Mouse (Mus musculus) liver (tissue): ENCODE results near the gene Nup214.

Source experiments
- DNase-seq: peaks from one replicate; pipeline ENCODE4 v3.0.0-alpha.2; 2020; ENCODE audit warnings: mixed read lengths

Gene Nup214

DNA sequence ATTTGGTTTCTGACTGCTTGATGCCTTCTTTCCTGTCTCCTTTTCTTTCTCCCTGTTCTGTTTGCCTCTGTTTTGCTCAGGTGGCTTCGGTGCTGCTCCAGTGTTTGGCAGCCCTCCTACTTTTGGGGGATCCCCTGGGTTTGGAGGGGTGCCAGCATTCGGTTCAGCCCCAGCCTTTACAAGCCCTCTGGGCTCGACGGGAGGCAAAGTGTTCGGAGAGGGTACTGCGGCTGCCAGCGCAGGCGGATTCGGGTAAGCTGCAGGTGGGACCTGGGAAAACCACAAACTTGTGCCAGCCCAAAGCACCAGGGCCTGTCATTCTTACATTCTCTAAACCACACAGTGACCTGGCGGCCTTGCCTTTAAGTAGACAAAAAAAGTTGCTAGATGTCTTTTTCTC lies 73.1 kb downstream of the Nup214 start:
- DNase-seq = no peak

DNA sequence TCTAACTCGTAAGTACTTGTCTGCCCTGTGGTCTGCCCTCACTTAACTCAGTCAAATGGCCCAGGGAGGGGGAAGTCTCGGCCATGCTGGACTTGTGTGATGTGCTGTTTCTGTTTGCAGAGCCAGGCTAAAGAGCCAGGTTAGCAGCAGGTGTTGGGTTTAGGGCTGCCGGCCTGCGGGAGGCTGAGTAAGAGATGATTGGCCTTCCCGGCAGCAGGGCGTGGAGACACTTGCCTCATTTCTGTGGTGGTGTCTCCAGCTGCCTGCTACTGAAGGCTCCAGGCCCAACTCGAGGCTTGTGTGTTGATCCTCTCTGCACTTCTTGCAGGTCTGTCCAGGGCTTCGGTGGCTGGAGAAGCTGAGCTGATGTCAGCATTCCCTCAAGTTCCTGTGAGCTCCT lies 77.6 kb downstream of the Nup214 start:
- DNase-seq = no peak

DNA sequence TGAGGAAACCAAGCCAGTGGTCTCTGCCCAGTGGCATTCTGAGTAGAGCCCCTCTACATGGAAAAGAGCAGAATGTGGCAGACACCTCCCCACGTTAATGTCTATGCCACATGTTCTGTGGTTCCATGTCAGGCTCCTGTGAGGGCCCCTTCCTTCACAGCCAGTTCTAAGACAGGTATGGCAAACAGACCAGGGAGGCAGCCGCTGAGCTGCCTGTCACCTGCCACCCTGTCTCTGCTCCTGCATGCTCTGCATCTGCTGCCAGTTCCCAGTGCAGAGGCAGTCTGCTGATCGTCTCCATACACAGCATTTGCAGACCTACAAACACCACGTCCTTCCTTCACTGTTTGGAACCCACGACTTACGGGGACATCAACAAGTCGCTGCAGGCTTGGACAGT lies 78.2 kb downstream of the Nup214 start:
- DNase-seq = no peak

DNA sequence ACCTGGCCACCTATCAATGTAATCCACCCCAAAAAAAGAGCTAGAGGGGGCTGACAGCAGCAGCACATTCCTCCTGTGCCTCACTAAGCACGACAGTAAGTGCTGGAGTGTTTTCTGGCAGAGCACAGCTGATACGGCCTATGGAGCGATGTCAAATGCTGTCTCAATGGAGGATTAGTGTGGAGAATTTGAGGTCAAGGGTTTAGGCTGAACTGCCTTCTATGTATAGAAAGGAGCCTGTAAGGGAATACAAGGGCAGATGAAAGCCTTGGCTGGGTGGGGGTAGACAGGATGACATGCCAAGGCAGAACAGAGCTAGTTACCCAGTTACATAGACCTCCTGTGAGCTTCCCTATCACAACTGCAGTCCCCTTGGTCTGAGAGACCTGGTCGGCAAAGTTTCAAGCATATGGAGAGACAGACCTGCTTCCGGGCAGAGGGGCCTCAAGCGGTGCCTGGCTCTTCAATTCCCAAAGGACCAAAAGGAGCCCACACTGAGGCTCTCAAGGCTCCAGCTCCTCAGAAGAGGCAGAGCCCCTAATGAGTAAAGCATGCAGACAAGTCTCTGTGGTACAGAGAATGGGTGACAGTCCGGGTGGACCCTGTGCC lies 81.2 kb downstream of the Nup214 start:
- no peak for DNase-seq

DNA sequence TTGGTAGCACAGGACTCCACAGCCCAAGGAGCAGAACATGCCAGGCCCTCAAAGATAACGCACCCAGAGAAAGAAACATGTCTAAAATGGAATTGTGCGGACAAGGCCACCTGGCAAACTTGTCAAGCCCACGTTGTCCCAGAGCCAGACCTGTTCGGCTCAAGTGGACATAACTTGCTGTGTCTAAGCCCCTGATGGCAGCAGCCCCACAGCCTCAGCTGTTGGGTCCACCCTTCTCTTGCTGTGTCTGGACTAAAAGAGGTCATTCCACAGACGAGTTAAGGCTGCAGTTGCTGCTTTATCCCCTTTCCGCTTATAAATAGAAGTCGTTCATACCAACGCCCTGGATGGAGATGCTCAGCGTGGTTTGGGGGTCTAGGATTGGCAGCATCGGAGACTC lies 82.3 kb downstream of the Nup214 start:
- DNase-seq = no peak

DNA sequence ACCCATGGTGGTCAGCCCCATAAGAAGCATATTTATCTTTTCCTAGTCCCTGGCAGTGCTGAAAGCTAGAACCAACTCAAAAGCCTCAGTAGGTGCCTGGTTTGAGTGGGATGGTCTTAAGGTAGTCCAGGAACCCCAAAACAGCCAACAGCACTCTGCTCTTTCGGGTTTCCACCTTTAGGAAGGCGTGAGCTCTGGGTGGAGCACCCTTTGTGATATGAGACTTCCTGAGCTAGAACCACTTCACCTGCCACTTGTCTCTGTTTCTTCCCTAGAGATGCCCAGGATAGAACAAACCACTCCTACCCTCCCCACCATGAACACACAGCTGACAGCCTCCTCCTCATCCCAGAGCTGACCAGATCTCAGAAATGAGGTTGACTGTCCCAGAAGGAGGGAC lies 83.1 kb downstream of the Nup214 start:
- DNase-seq = no peak

DNA sequence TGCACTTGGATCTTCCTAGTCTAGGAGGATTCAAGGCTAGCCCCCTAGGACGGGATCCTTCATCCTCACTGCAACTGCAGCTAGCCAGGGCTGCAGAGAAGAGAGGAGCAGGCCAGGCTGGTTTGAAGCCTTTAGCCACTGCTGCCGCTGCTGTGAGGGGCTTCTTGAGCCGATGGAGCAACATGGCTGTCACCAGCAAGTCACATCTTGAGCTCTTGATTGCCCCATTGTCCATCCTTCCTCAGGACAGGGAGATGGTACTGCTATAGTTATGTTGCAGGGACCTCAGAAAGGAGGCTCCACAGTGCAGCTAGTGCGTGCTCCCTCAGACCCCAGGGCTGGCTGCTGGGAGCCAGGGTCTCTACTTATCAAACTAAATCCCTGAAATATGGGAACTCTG lies 83.6 kb downstream of the Nup214 start:
- no peak for DNase-seq

DNA sequence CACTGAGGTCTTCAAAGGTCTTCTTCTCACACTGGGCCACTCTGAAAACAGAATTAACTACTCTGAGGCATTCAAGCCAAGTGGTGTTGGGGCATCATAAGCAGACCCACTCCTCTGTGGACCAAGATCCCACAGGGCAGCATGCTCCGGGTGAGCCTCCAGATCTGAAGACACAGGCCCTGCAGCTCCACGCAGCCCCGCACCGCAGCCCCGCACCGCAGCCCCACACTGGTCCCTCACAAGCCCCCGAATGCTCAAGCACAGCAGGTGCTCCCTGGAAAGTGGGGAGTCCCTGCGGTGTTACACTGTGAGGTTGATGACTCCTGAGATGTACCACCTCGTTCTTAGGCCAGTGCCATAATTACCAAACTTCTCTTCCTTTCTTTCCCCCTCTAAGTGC lies 84.0 kb downstream of the Nup214 start:
- DNase-seq = no peak

DNA sequence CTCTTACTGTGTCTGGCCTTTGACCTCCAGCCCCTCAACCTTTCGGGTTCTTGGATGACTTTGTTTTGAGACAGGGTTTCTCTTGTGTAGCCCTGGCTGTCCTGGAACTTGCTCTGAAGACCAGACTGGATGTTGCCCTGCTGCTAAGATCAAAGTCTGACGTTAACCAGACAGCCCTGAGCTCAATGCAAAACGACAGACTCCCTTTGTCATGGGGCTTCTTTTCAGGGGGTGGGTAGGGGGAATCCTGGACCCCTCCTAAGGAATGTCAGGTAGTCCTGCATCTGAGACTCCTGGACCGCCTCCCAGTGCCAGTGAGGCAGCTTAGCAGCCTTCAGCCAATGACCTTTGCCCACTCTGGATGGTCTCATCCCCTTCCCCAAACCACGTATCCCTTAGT lies 84.5 kb downstream of the Nup214 start:
- DNase-seq = no peak

DNA sequence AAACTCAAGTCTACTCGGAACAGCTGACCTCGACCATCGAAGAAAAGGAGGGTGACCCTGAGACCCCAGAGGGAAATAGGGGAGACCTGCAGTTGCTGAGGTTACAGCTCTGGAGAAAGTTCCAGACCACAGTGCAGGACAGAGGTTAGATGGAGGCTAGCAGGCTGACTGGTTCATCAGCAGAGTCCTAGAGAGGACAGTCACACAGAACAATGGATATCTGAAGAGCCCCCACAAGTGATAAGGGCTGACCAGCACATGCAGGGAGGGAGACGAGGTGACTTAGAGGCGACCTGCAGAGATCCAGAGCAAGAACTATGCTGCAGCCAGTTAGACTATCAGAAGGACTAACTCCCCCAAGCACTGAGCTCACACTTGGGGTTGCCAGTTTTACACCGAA lies 85.4 kb downstream of the Nup214 start:
- no peak for DNase-seq

DNA sequence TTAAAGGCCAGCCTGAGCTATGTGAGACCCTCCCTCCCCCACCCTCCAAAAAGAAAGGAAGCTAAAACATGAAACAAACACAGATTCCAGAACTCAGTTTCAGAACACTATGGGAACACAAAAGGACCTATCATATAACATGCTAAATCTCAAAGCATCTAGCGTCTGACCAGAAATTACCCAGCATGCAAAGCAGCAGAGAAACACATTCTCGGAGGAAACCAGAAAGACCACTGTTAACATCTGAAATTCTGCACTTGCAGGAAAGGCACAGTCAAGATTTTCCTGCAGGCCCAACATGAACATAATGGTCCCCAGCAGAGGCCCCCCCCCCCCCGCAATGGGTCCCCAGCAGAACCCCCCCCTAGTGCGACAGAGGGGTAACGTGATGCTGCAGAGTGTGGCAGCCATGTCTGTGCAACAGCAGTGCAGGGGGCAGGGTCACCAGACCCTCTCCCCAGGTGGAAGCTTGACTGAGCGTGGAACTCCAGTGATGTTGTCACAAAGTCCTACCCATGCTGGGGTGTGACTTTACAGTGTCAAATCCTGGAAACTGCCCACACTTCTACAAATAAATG lies 86.1 kb downstream of the Nup214 start:
- no peak for DNase-seq

DNA sequence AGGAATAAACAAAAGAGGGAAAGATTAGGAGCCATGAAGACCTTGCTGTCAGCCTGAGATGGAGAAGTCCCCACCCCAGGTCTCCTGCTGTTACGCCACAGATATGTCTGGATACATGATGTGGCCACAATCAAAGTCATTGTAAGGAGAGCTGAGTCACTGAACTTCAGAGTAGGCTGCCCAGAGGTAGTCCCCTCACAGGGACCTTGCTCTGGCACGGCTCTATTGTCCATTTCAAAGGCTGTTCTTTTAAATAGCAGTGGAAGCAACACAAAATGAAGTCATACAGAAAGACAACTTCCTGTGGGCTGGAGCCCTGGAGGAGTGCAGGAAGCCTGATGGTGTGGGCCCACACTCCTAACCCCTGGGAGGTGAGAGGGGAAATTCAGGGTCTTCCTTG lies 87.0 kb downstream of the Nup214 start:
- peak; percentile 65 for DNase-seq

DNA sequence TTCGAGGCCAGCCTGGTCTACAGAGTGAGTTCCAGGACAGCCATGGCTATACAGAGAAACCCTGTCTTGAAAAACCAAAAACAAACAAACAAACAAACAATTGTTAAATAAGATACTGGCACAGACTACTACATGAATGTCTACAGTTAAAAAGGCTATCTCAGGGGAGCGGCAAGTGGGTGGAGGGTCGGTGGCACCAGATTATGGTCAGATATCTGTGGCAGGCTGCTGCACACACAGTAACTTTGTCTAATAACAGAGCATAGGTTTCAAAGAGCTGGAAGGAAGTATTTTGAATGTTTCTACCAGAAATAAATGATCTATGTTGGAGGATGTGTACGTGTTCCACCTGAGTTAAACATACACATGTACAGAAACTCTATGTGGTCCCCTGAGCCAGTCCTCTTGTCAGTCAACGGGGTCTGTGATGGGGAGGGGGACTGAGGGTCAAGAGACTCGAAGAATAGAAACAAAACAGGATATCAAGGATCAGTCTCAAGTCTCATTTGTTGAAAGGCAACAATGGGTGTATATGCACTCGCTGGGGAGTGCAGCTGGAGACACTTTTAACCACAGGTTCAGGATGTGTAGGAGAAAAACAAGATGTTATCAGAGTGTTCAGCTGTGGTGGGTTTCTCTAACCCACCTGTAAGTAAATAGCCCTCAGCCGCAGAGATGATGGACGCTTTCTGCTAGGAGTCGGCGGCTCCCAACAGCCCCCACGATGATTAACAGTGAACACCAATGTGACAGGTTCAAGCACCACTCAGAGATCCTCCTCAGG lies 87.7 kb downstream of the Nup214 start:
- peak; percentile 75 for DNase-seq

DNA sequence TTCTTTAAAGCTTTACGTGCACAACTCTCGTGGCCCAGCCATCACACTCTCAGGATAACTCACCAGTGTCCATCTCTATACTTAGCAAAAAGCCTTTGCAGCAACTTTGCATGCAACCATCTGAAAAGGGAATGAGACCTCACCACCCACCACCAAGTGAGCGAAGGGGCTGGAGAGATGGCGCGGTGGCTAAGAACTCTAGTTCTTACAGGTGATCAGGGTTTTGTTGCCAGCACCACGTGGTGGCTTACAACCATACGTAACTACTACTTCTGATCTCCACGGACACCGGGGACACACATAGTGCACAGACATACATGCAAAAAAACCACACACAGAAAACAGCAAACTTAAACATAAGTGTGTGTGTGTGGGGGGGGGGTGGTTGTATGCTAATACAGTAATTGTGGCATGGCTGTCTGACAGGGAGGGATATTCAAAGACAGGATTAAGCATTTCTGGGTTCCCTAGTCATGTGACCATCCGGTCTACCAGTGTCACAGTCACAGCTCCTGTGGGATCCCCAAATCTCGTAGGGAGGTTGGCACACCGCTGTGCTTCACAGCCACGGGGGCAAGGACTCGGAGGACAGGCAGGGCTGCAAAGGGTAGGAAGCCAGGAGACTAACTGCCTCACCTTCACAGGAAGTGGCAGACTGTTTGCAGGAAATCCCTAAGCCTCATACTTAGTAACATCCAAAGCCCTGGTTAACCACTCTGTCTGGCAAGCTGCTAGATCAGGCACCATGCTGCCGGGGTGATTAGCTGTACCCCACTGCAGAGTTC lies 88.6 kb downstream of the Nup214 start:
- no peak for DNase-seq

DNA sequence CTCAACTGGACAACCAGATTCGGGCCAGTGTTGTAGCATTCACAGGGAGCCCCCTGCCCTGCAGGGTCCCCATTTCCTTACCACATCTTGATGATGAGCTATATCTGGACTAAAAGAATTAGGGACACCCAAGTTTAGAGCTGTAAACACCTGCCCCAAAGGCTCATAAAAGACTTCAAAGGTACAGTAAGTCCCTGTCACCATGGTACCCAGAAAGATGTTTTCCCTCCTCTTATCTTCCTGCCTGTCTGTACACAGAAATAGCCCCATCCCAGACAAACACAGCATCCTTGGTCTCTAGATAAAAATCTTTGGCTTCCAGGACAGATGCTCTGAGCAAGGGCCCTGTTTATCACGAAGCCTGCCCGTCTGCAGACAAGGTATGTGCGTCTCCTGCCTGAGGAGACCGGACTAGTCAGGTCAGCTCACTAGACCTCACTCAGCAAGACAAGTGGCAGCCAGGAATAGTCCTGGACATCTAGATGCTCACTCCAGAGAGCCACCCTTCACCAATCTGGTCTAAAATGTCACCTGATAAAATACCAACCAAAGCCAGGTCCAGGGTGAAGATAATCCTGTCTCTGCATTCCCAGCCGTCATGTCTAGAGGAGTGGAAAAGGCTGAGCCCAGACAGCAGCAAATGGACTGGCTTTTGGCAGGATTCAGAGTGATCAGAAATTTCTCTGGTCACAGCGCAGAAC lies 89.4 kb downstream of the Nup214 start:
- no peak for DNase-seq

DNA sequence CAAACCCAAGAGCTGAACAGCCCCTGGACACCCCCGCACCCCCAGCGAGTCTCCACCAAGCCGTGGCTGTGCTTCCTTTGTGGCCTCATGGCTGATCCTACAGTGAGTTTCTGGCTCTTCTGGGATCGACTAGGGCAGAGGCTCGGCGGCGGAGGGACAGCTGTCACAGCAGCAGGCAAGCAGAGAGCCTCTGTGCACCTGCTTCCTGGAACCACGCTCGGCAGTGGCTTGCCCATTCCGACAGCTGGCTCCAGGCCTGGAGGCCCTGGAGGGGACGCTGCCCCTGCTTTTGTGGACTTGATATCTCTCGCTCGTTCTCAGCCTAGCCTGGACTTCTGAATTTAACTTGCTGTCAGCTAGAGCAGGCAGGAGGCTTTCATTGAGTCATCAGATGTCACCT lies 90.7 kb downstream of the Nup214 start:
- DNase-seq = no peak

DNA sequence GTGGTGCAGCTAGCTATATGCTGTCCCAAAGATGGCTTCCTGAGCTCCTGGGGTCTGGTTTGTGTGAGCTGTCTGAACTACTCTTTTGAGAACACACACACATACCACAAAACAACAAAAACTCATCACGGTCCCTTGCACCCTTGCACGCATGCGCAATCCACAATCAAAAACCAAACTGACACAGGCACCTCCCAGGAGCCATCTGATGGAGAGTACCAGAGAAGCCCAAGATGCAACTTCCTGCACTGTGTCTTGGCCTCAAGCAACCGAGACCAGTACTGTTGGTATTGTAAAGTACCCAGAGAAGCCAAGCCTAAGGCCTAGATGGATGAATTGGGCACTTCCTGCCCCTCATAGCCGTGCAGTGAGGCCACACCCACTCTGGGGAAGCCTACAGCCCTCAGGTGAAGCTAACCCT lies 91.1 kb downstream of the Nup214 start:
- no peak for DNase-seq

DNA sequence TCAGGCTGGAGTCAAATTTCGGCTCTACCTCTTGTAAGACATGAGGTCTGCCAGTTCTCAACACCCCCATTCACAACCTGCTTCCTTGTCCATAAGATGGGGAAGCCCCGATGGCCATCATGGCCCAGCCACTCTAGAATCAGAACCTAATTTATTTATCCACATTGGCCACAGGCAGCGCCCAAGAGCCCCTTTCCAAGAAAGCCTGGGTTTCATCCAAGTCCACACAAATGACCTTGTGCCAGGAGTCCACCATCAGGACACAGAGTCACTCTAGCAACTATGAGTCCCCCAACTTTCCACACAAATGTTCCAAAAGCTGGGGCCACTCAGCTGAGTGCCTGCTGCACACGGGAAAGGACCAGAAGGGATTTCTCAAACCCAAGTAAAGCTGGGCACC lies 91.8 kb downstream of the Nup214 start:
- DNase-seq = no peak

DNA sequence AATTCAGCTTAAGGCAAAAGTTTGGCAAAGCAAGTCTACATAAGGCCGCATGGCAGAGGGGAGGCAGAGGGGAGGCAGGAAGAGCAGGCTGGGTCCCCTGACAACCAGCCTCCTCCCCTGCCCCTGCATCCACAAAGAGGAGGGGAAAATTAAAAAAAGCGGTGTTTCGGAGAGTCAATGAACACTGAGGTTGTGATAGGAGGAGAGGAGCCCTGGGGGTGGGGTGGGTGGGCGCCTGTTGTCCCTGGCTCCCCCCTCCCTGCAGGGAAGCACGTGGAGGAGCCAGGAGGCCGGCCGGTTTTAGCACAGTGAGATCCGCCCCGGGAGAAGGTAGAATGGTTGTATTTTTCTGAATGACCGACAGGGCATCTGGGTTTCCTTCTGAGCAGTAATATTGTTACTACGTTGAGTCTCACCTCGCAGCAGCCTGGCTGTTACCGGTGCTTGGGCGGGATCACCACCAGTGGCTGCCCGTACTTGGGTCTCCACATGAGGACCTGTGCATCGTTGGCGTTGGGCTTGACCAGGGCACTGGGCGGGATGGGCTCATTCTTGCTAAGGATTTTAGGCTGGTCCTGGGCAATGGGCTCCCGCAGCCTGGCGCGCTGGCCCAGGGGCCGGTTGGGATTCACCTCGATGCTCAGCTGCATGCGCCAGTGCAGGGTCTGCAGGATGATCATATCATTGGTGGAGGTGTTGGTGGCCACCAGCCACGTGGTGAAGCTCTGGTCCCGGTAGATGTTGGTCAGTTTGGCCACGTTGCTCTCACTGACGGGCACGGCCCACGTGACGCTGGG lies 94.8 kb downstream of the Nup214 start:
- no peak for DNase-seq

DNA sequence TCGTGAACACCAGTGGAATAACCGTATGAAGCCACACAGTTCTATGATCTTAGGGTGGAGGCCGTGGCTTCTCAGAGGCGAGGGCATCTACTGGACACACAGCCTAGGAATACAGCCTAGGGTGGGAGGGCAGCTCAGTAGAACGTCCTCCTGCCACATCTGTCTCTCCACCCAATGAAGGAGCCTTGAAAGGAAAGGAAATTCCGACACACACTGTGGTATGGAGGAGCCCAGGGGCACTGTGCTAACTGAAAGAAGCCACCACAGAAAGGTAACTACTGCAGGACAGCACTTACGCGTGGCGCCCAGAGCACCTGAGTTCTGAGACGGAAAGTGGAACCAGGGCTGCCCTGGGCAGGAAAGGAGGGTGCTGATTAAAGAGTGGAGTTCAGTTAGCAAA lies 96.5 kb downstream of the Nup214 start:
- DNase-seq = no peak

DNA sequence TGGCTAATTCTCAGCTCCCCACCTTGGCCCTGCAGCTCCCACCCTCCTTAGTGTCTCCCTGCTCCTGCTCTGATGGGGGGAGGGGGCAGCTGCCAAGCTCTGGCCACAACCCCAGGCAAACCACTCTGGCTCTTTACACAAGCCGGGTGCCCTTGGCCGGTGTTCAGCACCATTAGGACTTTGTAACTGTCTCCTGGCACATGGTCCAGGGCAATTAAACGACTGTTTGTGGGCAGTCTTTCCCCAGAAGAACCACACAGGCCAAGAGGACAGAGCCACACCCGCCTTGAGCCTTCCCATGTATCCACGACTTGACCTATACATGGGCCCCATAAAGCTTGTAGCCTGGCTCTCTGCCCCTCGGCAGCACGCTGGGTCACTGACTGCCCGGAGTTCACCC lies 100.2 kb downstream of the Nup214 start:
- DNase-seq = no peak

DNA sequence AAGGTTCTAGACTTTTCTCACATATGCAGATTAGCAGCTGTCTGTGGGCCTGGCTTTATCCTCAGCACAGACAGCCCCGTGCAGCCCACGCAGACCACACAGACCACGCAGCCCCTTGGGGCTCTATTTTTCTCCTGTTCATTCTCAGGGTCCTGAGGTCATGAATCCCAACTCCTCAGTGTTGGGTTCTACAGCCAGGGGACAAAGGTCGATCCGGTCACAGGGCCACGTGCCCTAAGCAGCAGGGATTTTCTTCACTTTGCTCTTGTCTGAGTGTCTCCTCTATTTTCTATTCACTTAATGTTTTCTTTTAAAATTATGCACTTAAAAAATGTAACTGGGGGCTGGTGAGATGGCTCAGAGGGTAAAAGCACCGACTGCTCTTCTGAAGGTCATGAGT lies 101.1 kb downstream of the Nup214 start:
- DNase-seq = no peak
